Mouse (Mus musculus) adrenal gland, postnatal 36 days (tissue): ENCODE measurements around the gene Clk1. TPM values are rescaled to one million over a fixed set of nuclear protein-coding genes. Genes with fewer than 3 reads are reported as not detected.

Experiments used
- total RNA-seq, 2 experiments: library from RNA; stranded (reverse); gene quantifications; 2 replicates each; pipeline ENCODE4 v1.2.3; 2021

The Clk1 gene
- total RNA-seq, 2 experiments from 2014 or later: 168 to 179 TPM

Other genes with a start within 250 kb of the Clk1 start
- under 1 TPM in 1 of 2 experiments, not detected in 1; 0.07 TPM for gene Aox4, start 213.7 kb downstream of the Clk1 start, total RNA-seq
- gene Aox2, start 145.7 kb downstream of the Clk1 start, total RNA-seq: under 1 TPM; 0.30 to 0.86 TPM
- 100 to 1,000 TPM; 149 to 239 TPM for gene Bzw1, start 31.2 kb downstream of the Clk1 start, total RNA-seq
- gene Nif3l1, start 21.1 kb upstream of the Clk1 start, total RNA-seq: 10 to 100 TPM; 18.8 to 19.5 TPM
- gene Ppil3, start 21.4 kb upstream of the Clk1 start, total RNA-seq: 10 to 100 TPM; 31.8 to 37.0 TPM
- 10 to 100 TPM; 23.9 to 24.3 TPM for gene Orc2, start 81.0 kb upstream of the Clk1 start, total RNA-seq
- gene Fam126b, start 162.3 kb upstream of the Clk1 start, total RNA-seq: 10 to 100 TPM; 40.5 to 50.6 TPM
- gene Ndufb3, start 162.3 kb upstream of the Clk1 start, total RNA-seq: 100 to 1,000 TPM; 144 to 149 TPM